Mouse (Mus musculus) liver, adult 2 months (tissue): ENCODE data around the gene Fbxl5.

Experiments
- CTCF ChIP-seq: fragments of 200-500 bp; IDR thresholded peaks from 2 replicates; pipeline ENCODE4 v1.5.1; 2011; ENCODE audit warnings: low read depth, low read length, control low read depth
- POLR2A ChIP-seq: fragments of 200-500 bp; IDR thresholded peaks from 2 replicates; pipeline ENCODE4 v1.6.1; 2011; ENCODE audit warnings: low read length, control low read depth; ENCODE audit not compliant: insufficient read depth; ENCODE audit errors: extremely low read depth

GRCm38 (mm10) chr5:43845646-43846045 lies 24.2 kb upstream of the Fbxl5 start:
- TF ChIP-seq CTCF, result no peak
- TF ChIP-seq POLR2A, result no peak
